Mouse (Mus musculus): ENCODE measurements around the gene Itga3. TPM values are rescaled to one million over a fixed set of nuclear protein-coding genes. Genes with fewer than 3 reads are reported as not detected.

Gene Itga3
- total and polyA plus RNA-seq, 2 experiments from 2014 or later, result 7.4 to 23.5 TPM

DNA sequence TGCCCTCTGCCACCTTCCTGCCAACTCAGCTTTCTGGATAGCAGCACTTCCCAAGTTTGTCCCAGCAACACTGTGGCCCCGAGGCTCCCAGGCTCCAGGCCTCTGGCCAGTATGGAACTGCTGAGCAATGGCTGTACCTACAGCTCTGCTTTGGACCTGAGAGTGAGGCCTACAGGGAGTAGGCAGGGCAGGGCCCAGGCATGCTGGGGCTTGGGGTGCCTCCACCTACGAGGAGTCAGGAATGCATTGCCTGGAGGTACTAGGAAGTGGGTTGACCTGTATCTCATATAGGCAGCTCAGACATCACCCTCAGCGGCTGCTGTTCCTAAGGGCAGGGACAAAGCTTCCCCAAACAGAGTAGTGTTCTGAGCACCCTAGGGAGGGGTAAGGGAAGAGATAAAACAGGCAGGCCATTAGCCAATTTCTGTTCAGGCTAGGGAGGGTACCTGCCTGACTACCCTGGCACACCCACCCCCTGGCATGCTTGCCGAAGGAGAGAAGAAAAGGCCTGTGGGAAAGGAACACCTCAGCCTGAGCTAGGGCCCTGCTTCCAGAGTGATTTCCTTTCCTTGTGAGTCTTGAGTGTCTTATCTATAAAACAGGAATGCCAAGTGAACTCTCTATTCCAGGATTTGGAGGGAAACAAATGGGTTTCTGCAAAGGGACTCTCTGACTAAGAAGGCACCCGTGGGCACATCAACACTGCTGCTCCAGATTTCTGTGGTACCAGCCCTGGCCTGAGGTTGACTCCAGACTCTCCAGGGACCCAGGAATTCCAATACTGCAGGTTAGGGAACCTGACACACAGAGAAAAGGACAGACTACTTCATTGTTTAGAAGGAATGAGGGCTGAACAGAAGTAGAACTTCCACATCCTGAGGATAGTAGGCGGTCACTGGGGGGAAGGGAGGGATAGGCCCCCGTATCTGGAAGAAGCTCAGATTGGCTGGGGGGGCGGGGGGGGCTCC lies 6.2 kb downstream of the Itga3 start:
- ATAC-seq, result no peak
- Histone ChIP-seq H3K9me3 (ENCODE audit: low read length) (no peaks in the 10 kb centered on the region), H3K27me3 (ENCODE audit: insufficient read depth, low read length) (peaks cover 10% of the 10 kb centered on the region; the same call in 1 of the 2 replicates), H3K27ac (ENCODE audit: low read depth, low read length) (no peak overlapping the region), H3K4me1 (ENCODE audit: insufficient read depth) (no peaks in the 10 kb centered on the region), H3K4me3 (ENCODE audit: low read depth, low read length) (no peak overlapping the region), H3K36me3 (ENCODE audit: insufficient read depth) (no peaks in the 10 kb centered on the region), H3K4me2 (ENCODE audit: low read depth) (no peak overlapping the region), H3K9ac (no peak overlapping the region)
- 71% methylated on average over 8 of the region's 8 CpGs for WGBS
- no peak for DNase-seq
- TF ChIP-seq CTCF (IDR thresholded peaks at IDR 0.05; ENCODE audit: low read depth), result no peak

DNA sequence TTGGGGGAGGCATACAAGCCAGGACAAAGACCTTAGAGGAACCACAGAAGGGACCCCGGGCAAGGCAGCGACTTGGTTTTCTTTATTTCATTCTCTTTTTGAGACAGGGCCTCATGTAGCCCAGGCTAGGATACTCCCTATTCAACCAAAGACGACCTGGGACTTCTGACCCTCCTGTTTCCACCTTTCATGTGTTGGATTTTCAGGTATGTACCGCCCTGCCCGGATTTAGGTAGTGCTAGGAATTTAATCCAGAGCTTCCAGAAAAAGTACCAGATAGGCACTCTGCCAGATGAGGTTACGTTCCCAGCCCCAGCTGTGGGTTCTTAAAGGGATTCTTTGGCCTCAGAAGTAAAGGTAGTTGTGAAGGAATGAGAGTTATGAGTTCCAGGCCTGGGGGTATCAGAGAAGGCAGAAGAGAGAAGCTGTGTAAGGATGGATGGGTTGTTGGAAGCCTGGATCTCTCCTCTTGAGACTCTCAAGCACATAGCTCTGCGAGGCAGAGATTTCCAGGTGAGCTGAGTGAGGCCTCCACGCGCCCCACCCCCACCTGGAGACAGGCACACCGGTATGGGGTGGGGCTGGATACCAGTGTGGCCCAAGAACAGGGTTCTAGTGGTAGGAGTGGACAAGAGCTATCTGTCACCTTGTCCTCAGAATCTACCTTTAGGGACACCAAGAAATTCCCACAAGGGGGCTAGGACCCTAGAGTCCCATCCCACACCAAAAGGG lies 7.2 kb downstream of the Itga3 start:
- no peak for TF ChIP-seq CTCF (IDR thresholded peaks at IDR 0.05; ENCODE audit: low read depth)
- peaks cover 4% of the 10 kb centered on the region; the same call in 1 of the 2 replicates for H3K27me3 ChIP-seq (ENCODE audit: insufficient read depth, low read length)
- ATAC-seq (no peak), DNase-seq (no peak)
- no peak overlapping the region for H3K27ac ChIP-seq (ENCODE audit: low read depth, low read length)
- no peaks in the 10 kb centered on the region for H3K36me3 ChIP-seq (ENCODE audit: insufficient read depth)
- no peaks in the 10 kb centered on the region for H3K9me3 ChIP-seq (ENCODE audit: low read length)
- no peak overlapping the region for H3K4me3 ChIP-seq (ENCODE audit: low read depth, low read length)
- no peak overlapping the region for H3K9ac ChIP-seq
- no peak overlapping the region for H3K4me2 ChIP-seq (ENCODE audit: low read depth)
- no peaks in the 10 kb centered on the region for H3K4me1 ChIP-seq (ENCODE audit: insufficient read depth)
- WGBS, result 88% methylated on average over 10 of the region's 10 CpGs

DNA sequence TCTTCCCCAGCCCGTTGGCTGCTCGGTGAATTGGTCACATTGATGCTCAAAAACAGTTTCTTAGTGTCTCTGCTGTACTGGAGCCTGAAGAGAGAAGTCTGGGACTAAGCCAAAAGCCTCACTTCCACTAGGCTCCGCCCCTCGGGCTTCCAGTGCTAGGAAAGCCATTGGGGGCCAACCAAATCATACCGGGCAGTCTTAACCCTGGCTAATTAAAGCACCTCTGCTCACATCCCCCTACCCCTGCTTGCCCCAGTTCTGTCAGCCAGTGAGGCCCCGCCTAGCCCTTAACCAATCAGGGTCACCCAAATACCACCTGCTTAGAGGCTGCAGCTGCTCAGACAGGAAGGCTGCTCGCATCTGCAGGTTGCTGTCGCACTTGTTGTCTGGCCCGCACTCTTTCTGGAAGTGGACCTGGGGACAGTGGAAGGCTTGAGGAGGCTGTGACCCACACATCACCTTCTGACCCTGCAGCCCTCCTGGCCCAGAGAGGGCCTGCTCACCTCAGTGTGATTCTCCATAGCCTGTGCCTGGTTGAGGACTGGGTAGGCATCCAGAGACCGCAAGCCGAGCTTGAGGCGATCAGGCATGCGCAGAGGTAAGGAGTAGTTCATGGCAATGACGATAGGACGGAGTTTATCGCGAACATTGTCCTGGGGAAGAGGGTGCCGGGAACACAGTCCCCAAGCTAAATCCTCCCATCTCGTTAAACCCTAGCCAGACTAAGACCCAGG lies 19.7 kb downstream of the Itga3 start:
- no peaks in the 10 kb centered on the region for H3K4me1 ChIP-seq (ENCODE audit: insufficient read depth)
- H3K27me3 ChIP-seq (ENCODE audit: insufficient read depth, low read length), result no peaks in the 10 kb centered on the region
- no peaks in the 10 kb centered on the region for H3K9me3 ChIP-seq (ENCODE audit: low read length)
- H3K4me3 ChIP-seq (ENCODE audit: low read depth, low read length), result 0 out of 2 replicates have a peak overlapping the region, but pooled peaks have one; percentile 9
- TF ChIP-seq CTCF (IDR thresholded peaks at IDR 0.05; ENCODE audit: low read depth), result no peak
- H3K36me3 ChIP-seq (ENCODE audit: insufficient read depth), result peaks cover 17% of the 10 kb centered on the region; the same call in 1 of the 2 replicates
- H3K4me2 ChIP-seq (ENCODE audit: low read depth), result peak overlapping the region; percentile 33
- H3K9ac ChIP-seq, result peak overlapping the region; percentile 2; the same call in 1 of the 2 replicates
- ATAC-seq (peak; percentile 65), DNase-seq (peak; percentile 39)
- no peak overlapping the region for H3K27ac ChIP-seq (ENCODE audit: low read depth, low read length)
- WGBS, result 19% methylated on average over 19 of the region's 19 CpGs

DNA sequence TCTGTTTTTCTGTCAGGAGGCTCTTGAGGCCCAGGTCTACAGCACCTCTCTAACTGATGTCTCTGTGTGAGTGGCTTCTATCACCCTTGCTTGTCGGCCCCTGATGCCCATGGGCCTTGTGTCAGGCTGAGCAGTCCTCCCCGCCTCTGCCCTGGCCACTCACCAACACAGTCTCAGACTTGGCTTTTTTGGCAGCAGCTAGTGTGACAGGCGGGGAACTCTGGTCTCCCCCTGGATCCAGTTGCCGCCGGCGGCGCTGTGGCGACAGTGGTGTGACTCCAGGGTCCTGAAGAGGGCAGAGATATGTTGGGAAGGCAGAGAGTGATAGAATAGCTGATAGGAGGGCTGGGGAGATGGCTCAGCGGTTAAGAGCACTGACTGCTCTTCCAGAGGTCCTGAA lies 23.5 kb downstream of the Itga3 start:
- no peaks in the 10 kb centered on the region for H3K9me3 ChIP-seq (ENCODE audit: low read length)
- 78% methylated on average over 9 of the region's 9 CpGs for WGBS
- no peak for DNase-seq

DNA sequence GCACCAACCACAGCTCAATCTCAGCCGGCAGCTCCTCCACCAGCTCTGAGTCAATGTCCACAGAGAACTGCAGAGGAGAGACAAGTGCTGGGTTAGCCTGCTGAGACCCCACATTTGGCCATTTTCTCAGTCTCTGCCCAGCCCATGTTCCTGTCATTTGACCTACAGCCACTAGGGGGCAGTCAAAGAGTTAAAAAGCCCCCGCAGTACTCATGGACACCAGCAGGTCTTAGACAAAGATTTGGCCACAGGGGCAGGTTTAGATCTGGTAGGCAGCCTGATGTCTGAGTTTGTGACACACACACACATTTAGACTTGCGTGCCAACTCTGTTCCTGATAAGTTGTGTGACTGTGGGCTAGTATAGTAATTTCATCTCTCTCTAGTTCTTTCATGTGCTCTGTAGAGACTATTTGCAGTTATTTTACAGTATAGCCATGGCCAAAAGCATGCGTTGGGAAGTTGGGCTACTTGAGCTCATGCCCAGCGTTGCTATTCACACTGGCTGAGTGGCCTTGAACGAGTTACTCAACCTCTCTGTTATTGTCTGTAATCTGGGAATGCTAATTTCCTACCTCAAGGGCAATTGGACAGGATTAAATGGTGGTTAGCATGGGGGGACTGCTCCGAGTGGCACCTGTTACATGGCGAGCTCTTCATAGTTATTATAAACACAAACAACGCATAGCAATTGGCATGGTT lies 29.5 kb downstream of the Itga3 start:
- Histone ChIP-seq H3K9ac (no peak overlapping the region), H3K4me1 (ENCODE audit: insufficient read depth) (no peaks in the 10 kb centered on the region), H3K9me3 (ENCODE audit: low read length) (no peaks in the 10 kb centered on the region), H3K36me3 (ENCODE audit: insufficient read depth) (peaks cover 11% of the 10 kb centered on the region; the same call in 1 of the 2 replicates), H3K27ac (ENCODE audit: low read depth, low read length) (no peak overlapping the region), H3K4me2 (ENCODE audit: low read depth) (no peak overlapping the region), H3K4me3 (ENCODE audit: low read depth, low read length) (no peak overlapping the region), H3K27me3 (ENCODE audit: insufficient read depth, low read length) (no peaks in the 10 kb centered on the region)
- DNase-seq (peak; percentile 76), ATAC-seq (peak; percentile 71)
- peak; percentile 95 for TF ChIP-seq CTCF (IDR thresholded peaks at IDR 0.05; ENCODE audit: low read depth)
- WGBS, result 49% methylated on average over 9 of the region's 9 CpGs

More for the DNA sequence above, 23.5 kb downstream of the Itga3 start:
- no peaks in the 10 kb centered on the region for H3K4me1 ChIP-seq (ENCODE audit: insufficient read depth)
- H3K4me3 ChIP-seq (ENCODE audit: low read depth, low read length), result no peak overlapping the region
- no peaks in the 10 kb centered on the region for H3K27me3 ChIP-seq (ENCODE audit: insufficient read depth, low read length)
- H3K4me2 ChIP-seq (ENCODE audit: low read depth), result no peak overlapping the region
- ATAC-seq, result no peak
- TF ChIP-seq CTCF (IDR thresholded peaks at IDR 0.05; ENCODE audit: low read depth), result no peak
- no peak overlapping the region for H3K27ac ChIP-seq (ENCODE audit: low read depth, low read length)
- no peak overlapping the region for H3K9ac ChIP-seq
- H3K36me3 ChIP-seq (ENCODE audit: insufficient read depth), result peaks cover 18% of the 10 kb centered on the region; the same call in 1 of the 2 replicates
